Mouse (Mus musculus) thymus, adult 2 months (tissue): ENCODE results near the gene Ppm1m.

ENCODE experiments used
- CTCF ChIP-seq: fragments of 200-500 bp; IDR thresholded peaks from 2 replicates; pipeline ENCODE4 v1.5.1; 2012; ENCODE audit warnings: mild to moderate bottlenecking, control low read depth, low read length, moderate library complexity, borderline replicate concordance; ENCODE audit not compliant: control insufficient read depth, poor library complexity, insufficient read depth; ENCODE audit errors: extremely low read depth
- POLR2A ChIP-seq: fragments of 200-500 bp; IDR thresholded peaks from 2 replicates; pipeline ENCODE4 v1.6.1; 2012; ENCODE audit warnings: mild to moderate bottlenecking, low read length, control low read depth, moderate library complexity; ENCODE audit not compliant: control insufficient read depth, poor library complexity, insufficient read depth; ENCODE audit errors: extremely low read depth

- TF ChIP-seq POLR2A (no peak), CTCF (no peak)
Observed at GRCm38 (mm10) chr9:106148541-106149398, 50.8 kb downstream of the Ppm1m start.
